Mouse (Mus musculus): ENCODE measurements at regions not wholly inside any gene's neighbourhood (a gene's known extent, or its start where the extent isn't known, plus 50 kb on each side); places are given as distances from the start of the nearest gene placed in this dataset.

- DNase-seq: no peak
Observed at GRCm38 (mm10) chr14:64511300-64511699, 407.2 kb downstream of the Prss52 start.

GRCm38 (mm10) chr14:64512726-64513125 is 408.6 kb downstream of the Prss52 start:
- no peak for DNase-seq

GRCm38 (mm10) chr14:64517584-64518195 is 413.6 kb downstream of the Prss52 start:
- no peak for DNase-seq

GRCm38 (mm10) chr14:64524641-64525040 is 420.6 kb downstream of the Prss52 start:
- DNase-seq: no peak

- no peak for DNase-seq
Observed at GRCm38 (mm10) chr14:64525302-64526078, 421.4 kb downstream of the Prss52 start.

- DNase-seq: no peak
Observed at GRCm38 (mm10) chr14:64530541-64530940, 426.5 kb downstream of the Prss52 start.

GRCm38 (mm10) chr14:64531221-64531949 is 427.3 kb downstream of the Prss52 start:
- DNase-seq: no peak

GRCm38 (mm10) chr14:64532351-64532750 is 428.3 kb downstream of the Prss52 start:
- DNase-seq: no peak

- no peak for DNase-seq
Observed at GRCm38 (mm10) chr14:64533591-64534151, 429.6 kb downstream of the Prss52 start.

- no peak for DNase-seq
Observed at GRCm38 (mm10) chr14:64534194-64534593, 430.1 kb downstream of the Prss52 start.

GRCm38 (mm10) chr14:64539436-64539835 is 435.4 kb downstream of the Prss52 start:
- no peak for DNase-seq

GRCm38 (mm10) chr14:64545056-64545455 is 441.0 kb downstream of the Prss52 start:
- DNase-seq: no peak

GRCm38 (mm10) chr14:64546787-64547186 is 442.7 kb downstream of the Prss52 start:
- DNase-seq: peak; percentile 84

- no peak for DNase-seq
Observed at GRCm38 (mm10) chr14:64552951-64553350, 448.9 kb downstream of the Prss52 start.

- no peak for DNase-seq
Observed at GRCm38 (mm10) chr14:64556042-64556441, 452.0 kb downstream of the Prss52 start.

- DNase-seq: no peak
Observed at GRCm38 (mm10) chr14:64557453-64557852, 453.4 kb downstream of the Prss52 start.

- DNase-seq: peak; percentile 76
Observed at GRCm38 (mm10) chr14:64568689-64569088, 464.6 kb downstream of the Prss52 start.

- no peak for DNase-seq
Observed at GRCm38 (mm10) chr14:64570951-64571350, 466.9 kb downstream of the Prss52 start.

GRCm38 (mm10) chr14:64572756-64573155 is 468.7 kb downstream of the Prss52 start:
- DNase-seq: no peak

GRCm38 (mm10) chr14:64573773-64574172 is 469.7 kb downstream of the Prss52 start:
- DNase-seq: no peak

GRCm38 (mm10) chr14:64574277-64574676 is 470.2 kb downstream of the Prss52 start:
- DNase-seq: no peak

GRCm38 (mm10) chr14:64574773-64575172 is 470.7 kb downstream of the Prss52 start:
- no peak for DNase-seq

GRCm38 (mm10) chr14:64575954-64576353 is 471.9 kb downstream of the Prss52 start:
- no peak for DNase-seq
